Mouse (Mus musculus): Measurements from ENCODE around the gene Casz1. TPM values are rescaled to one million over a fixed set of nuclear protein-coding genes. Genes with fewer than 3 reads are reported as not detected.

The Casz1 gene
- 9.4 and 10.3 TPM in 2 replicates for polyA plus RNA-seq (2015; fragmentation: Nextera tagmentation; extraction: Ambion mirVana)

DNA sequence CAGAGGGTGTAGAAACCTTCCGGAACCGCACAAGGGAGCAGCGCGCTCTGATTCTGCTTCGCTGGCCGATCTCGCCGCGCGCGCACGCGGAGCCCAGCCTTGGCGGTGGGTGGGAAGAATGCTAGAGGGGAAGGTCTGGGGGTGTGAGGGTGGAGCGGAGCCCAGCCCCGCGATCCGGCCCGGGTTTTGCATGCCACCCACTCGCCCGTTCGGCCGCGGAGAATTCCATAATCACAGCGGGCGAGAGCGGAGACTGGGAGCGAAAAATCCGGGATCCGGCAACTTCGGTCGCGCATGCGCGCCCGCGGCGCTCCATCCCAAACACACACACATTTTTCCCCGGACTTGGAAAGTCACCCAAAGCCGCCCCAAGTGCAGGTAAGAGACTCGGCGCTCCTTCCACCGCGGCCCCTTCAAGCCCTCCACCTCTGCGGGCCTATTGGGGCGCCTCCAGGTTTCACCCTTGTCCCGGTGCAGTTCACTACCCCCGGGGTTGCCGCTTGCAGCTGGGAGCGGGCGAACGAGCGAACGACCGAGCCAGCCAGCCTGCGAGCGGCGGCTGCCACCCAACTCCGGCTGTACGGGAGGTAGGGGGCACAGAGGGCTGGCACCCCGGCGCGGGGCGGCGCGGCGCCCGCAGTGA is at the start of gene Casz1:
Gene Casz1 (plus strand): TSS at position 293 of the 643 bp plus-strand sequence.
- Histone ChIP-seq H3K4me3 (ENCODE audit: low read depth, low read length) (peak within 1 kb of the TSS; percentile 87), H3K27ac (replicated peaks) (peak within 1 kb of the TSS; percentile 90)
- under 1% methylated on average over 65 of the region's 68 CpGs for WGBS

DNA sequence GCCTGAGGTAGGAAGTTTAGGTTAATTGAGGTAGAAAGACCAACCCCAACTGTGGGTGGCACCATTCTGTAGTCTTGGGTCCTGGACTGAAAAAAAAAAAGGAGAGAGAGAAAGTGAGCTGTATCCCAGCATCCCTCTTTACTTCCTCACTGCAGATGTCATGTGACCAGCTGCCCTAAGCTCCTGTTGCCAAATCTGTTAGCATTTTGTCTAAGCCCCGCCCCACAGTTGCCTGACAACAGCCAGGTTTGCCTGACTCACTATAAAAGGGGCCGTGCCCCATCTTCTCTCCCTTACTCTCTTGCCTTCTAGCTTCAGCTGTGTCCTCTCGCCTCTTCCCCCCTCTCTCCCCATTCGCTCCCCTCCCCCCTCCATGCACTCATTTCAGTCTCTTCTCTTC is 45.4 kb upstream of the Casz1 start:
- Histone ChIP-seq H3K36me3 (ENCODE audit: control insufficient read depth, insufficient read depth, low read length) (no peaks in the 10 kb centered on the region), H3K4me2 (replicated peaks; ENCODE audit: low read depth) (no peak overlapping the region), H3K9ac (ENCODE audit: low read length) (no peak overlapping the region), H3K27me3 (ENCODE audit: control insufficient read depth, insufficient read depth, low read length) (no peaks in the 10 kb centered on the region), H3K27ac (replicated peaks) (no peak overlapping the region), H3K4me1 (replicated peaks; ENCODE audit: control insufficient read depth, insufficient read depth) (no peaks in the 10 kb centered on the region), H3K4me3 (ENCODE audit: low read depth, low read length) (no peak overlapping the region), H3K9me3 (ENCODE audit: control insufficient read depth, low read length) (no peaks in the 10 kb centered on the region)
- DNase-seq (ENCODE audit: low spot score) (peak; percentile 69), ATAC-seq (ENCODE audit: low FRiP score, low TSS enrichment) (peak; percentile 64)
- WGBS = 55% methylated on average over 4 of the region's 4 CpGs
- no peak for TF ChIP-seq EP300 (optimal IDR thresholded peaks at IDR 0.05)
- no peak for TF ChIP-seq CTCF (IDR thresholded peaks at IDR 0.05; ENCODE audit: low read depth)

More for the DNA sequence above, at the start of gene Casz1:
- Histone ChIP-seq H3K36me3 (ENCODE audit: control insufficient read depth, insufficient read depth, low read length) (no peaks in the 10 kb centered on the region), H3K4me2 (replicated peaks; ENCODE audit: low read depth) (peak within 1 kb of the TSS; percentile 88), H3K9me3 (ENCODE audit: control insufficient read depth, low read length) (no peaks in the 10 kb centered on the region), H3K9ac (ENCODE audit: low read length) (peak within 1 kb of the TSS; percentile 81), H3K4me1 (replicated peaks; ENCODE audit: control insufficient read depth, insufficient read depth) (no peaks in the 10 kb centered on the region; the same call in 1 of the 2 replicates), H3K27me3 (ENCODE audit: control insufficient read depth, insufficient read depth, low read length) (no peaks in the 10 kb centered on the region)
- DNase-seq (ENCODE audit: low spot score) (peak; percentile 96), ATAC-seq (ENCODE audit: low FRiP score, low TSS enrichment) (peak; percentile 89)
- TF ChIP-seq CTCF (IDR thresholded peaks at IDR 0.05; ENCODE audit: low read depth) = peak; percentile 55
- TF ChIP-seq EP300 (optimal IDR thresholded peaks at IDR 0.05) = peak; percentile 86

DNA sequence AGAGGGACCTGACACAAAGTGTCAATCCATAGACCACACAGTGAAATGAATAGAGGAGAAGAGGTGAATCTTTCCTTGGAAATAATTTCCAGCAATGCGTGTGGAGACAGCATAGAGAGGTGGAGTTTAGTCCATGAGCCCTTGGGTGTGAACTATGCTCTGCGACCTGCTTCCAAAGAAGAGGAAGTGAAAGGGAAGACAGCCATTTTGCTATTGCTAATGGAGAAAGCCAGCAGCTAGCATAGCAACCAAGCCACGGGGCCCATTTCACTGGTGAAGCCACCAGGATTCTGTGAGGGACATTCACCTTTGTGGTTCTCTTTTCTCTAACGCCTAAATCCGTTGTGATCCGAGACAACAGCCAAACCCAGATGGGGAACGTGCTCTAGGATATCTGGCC is 44.1 kb upstream of the Casz1 start:
- no peaks in the 10 kb centered on the region for H3K36me3 ChIP-seq (ENCODE audit: control insufficient read depth, insufficient read depth, low read length)
- H3K4me1 ChIP-seq (replicated peaks; ENCODE audit: control insufficient read depth, insufficient read depth) = no peaks in the 10 kb centered on the region
- H3K4me3 ChIP-seq (ENCODE audit: low read depth, low read length) = no peak overlapping the region
- DNase-seq (ENCODE audit: low spot score) (no peak), ATAC-seq (ENCODE audit: low FRiP score, low TSS enrichment) (no peak)
- H3K9ac ChIP-seq (ENCODE audit: low read length) = no peak overlapping the region
- H3K9me3 ChIP-seq (ENCODE audit: control insufficient read depth, low read length) = no peaks in the 10 kb centered on the region
- H3K27ac ChIP-seq (replicated peaks) = no peak overlapping the region
- no peaks in the 10 kb centered on the region for H3K27me3 ChIP-seq (ENCODE audit: control insufficient read depth, insufficient read depth, low read length)
- WGBS = 82% methylated on average over 7 of the region's 7 CpGs
- TF ChIP-seq EP300 (optimal IDR thresholded peaks at IDR 0.05) (no peak), CTCF (IDR thresholded peaks at IDR 0.05; ENCODE audit: low read depth) (no peak)
- H3K4me2 ChIP-seq (replicated peaks; ENCODE audit: low read depth) = no peak overlapping the region

DNA sequence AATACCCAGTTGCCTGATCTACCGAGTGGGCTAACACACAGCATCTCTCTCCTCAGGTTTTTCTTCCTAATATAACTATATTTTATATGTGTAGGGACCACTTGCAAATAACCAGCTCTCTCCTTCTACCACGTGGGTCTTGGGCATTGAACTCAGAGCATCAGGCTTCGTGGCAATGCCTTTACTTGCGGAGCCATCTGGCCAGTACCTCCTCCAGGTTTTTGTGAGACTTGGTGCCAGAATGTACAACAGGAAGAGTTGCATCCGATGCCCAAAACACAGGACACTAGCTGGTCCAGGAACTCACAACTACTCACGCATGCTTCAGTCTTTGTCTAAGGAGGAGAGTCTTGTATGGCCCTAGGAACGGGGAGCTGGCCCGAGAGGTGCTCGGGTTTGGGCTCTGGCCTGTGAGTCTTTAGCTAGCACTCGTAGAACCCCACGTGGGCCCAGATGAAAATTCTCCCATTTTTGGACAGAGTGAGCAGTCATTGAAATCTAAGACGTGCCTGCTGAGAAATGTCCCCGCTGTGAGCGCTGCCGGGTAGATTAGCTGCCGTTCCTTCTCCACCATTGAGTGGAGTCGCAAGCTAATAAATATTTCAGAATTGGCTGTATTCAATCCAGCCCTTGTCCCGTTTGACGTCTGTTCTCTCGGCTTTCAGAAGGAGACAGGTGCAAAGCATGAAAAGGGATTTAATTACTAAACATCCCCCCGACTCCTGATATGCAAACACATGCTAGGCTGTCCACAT is 38.0 kb upstream of the Casz1 start:
- H3K4me2 ChIP-seq (replicated peaks; ENCODE audit: low read depth) = no peak overlapping the region
- no peaks in the 10 kb centered on the region for H3K36me3 ChIP-seq (ENCODE audit: control insufficient read depth, insufficient read depth, low read length)
- no peaks in the 10 kb centered on the region for H3K9me3 ChIP-seq (ENCODE audit: control insufficient read depth, low read length)
- WGBS = 70% methylated on average over 21 of the region's 21 CpGs
- H3K27me3 ChIP-seq (ENCODE audit: control insufficient read depth, insufficient read depth, low read length) = no peaks in the 10 kb centered on the region
- DNase-seq (ENCODE audit: low spot score) (no peak), ATAC-seq (ENCODE audit: low FRiP score, low TSS enrichment) (no peak)
- TF ChIP-seq CTCF (IDR thresholded peaks at IDR 0.05; ENCODE audit: low read depth) (no peak), EP300 (optimal IDR thresholded peaks at IDR 0.05) (no peak)
- H3K4me1 ChIP-seq (replicated peaks; ENCODE audit: control insufficient read depth, insufficient read depth) = no peaks in the 10 kb centered on the region
- no peak overlapping the region for H3K27ac ChIP-seq (replicated peaks)
- no peak overlapping the region for H3K4me3 ChIP-seq (ENCODE audit: low read depth, low read length)
- H3K9ac ChIP-seq (ENCODE audit: low read length) = no peak overlapping the region

DNA sequence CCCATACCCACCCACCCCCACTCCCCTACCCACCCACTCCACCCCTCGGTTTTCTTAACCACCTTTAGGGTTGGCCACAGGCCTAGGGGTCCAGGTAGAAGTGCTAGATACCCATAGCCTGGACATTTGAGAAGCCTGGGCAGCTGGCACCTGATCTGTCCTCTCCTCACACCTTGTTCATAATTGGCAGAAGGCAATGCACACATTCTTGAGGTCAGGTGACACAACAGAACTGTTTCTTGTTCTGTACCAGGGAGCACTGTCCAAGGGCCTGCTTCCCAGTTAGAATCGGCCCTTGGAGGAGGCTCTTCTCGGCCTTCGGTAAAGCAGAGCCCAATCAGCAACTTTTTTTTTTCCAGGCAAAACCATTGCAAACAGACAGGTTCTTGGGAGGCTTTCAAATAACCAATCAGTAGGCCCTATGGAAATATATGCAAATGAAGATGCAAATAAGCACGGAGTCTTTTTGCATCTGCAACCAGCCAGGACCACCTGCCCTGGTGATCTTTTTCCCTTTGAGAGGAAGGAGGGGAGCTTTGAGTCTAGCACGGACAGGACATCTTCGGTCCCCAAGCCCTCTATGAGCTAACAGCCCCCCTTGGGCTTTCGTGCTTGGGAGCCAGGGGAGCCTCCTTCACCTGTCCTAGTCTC is 36.4 kb upstream of the Casz1 start:
- Histone ChIP-seq H3K27ac (replicated peaks) (no peak overlapping the region), H3K4me1 (replicated peaks; ENCODE audit: control insufficient read depth, insufficient read depth) (no peaks in the 10 kb centered on the region), H3K27me3 (ENCODE audit: control insufficient read depth, insufficient read depth, low read length) (no peaks in the 10 kb centered on the region), H3K9ac (ENCODE audit: low read length) (no peak overlapping the region), H3K9me3 (ENCODE audit: control insufficient read depth, low read length) (no peaks in the 10 kb centered on the region), H3K4me3 (ENCODE audit: low read depth, low read length) (no peak overlapping the region), H3K36me3 (ENCODE audit: control insufficient read depth, insufficient read depth, low read length) (no peaks in the 10 kb centered on the region), H3K4me2 (replicated peaks; ENCODE audit: low read depth) (no peak overlapping the region)
- ATAC-seq (ENCODE audit: low FRiP score, low TSS enrichment) (no peak), DNase-seq (ENCODE audit: low spot score) (no peak)
- TF ChIP-seq CTCF (IDR thresholded peaks at IDR 0.05; ENCODE audit: low read depth) (no peak), EP300 (optimal IDR thresholded peaks at IDR 0.05) (no peak)
- 49% methylated on average over 8 of the region's 8 CpGs for WGBS
